Mouse (Mus musculus): ENCODE measurements around the gene Dip2c.
A peak's percentile ranks its signal among the peaks of the same experiment; 100 is the strongest.

Dip2c gene

GRCm38 (mm10) chr13:9329307-9329915, 53.1 kb downstream of the Dip2c start:
- no peak for DNase-seq (ENCODE audit: low read depth, low spot score)

DNA sequence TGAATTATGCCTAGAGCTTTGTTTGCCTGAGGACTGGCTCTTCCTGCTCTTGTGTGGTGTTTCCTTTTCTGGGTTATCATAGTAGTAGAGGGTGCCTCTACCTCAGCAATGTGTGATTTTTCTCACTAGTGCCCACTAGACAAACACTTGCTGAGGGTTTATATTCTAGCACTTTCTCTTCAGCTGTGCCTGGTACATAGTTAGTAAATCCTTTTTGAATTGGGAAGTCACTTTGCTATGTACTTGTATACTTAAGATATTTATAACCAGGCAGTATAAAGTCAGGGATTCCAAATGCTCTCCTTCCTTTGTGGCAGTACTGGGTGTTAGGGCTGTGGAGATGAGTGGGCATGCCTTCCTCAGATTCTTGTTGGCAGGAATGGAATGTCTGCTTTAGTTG, 56.9 kb downstream of the Dip2c start:
- peak; percentile 50 for DNase-seq (ENCODE audit: low read depth, low spot score)

DNA sequence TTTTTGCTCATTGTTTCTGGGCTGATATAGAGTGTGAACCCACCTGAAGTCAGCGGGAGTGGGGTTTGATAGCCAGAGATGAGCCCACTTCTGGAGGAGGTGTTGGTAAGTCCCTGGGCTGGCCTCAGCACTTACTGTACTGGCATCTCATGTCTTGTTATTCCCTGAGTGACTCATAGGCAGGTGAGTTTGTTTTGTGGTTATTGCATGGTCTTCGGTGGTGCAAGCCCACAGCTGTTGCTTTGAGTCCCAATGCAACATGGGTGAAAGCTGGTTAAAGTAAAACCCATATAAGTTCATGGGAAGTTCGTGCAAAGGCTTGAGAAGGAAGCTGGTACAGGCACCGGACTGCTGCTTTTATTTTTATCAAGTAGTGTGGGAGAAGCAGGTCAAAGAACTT, 64.0 kb downstream of the Dip2c start:
- no peak for DNase-seq (ENCODE audit: low read depth, low spot score)

DNA sequence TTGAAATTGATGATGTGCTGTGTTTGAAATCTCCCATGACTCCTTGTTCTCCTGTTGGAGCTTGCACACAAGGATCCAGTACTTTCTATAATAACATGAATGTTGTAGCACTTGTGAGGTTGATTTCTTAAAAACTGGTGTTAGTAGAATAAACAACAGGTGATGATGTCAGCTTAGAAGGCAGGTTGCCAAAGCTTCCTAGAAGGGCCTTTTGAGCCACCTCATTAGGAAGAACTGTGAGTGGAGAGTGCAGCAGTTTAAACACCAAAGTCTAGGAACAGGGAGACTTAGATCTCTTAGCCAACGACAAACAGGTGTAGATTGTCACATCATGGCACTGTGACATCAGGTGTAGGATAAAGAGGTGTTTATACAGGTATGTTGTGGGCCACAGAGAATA, 66.4 kb downstream of the Dip2c start:
- no peak for DNase-seq (ENCODE audit: low read depth, low spot score)

- DNase-seq (ENCODE audit: low read depth, low spot score) = no peak
These were observed 71.1 kb downstream of the Dip2c start for GRCm38 (mm10) chr13:9347448-9347847.

DNA sequence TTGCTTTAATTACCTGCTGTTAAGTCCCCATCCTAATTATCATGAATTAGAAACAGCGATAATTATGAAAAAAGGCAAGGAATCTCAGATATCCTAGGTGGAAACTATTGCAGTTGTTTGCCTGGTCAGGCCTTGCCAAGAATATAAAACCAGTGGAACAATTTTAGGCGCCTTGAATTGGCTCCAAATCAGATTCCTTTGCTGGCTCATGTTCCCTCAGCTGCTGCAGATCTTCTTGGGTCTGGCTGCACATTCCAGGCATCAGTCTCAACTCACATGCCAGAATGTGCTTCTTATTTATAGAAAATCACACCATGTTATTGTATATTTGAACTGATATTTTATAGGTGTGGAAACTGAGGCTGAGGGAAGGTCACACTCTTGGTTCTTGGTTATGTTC, 74.3 kb downstream of the Dip2c start:
- DNase-seq (ENCODE audit: low read depth, low spot score) = peak; percentile 72

DNA sequence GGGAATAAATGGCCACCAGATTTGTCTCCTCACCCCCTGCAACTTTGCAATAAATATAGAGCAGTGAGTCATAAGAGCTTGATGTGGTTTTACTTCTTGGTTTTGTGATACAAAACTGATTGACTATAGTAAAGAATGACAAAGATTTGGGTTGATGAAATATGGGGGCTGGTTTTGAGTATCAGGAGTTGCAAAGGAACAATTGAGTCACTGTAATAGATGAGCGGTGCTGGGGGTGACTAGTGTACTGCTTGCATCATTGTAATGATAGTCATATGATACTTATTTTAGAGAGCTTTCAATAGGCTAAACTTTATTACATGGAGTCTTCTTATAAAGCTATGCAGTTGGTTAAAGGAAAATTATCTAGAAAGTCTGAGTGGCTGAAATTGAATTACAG, 77.6 kb downstream of the Dip2c start:
- no peak for DNase-seq (ENCODE audit: low read depth, low spot score)

DNA sequence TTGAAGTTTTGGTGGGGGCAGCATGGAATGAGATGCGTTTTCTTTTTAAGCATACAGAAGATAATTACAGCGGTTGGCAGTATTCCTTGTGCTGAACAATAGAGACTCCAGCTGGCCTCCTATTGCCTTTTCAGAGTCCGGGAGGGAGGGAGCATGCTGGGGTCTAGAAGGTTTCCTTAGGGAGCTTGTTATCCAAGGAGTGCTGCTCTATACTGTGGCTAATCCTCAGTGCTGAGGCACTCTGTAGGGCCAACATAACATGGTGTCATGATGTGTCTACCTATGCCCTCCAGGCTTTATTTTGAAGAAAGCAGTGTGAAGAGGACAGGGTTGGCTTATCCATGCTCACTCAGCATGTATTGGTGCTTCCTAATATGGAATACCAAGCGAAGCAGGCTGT, 79.0 kb downstream of the Dip2c start:
- no peak for DNase-seq (ENCODE audit: low read depth, low spot score)

GRCm38 (mm10) chr13:9361457-9361856, 85.1 kb downstream of the Dip2c start:
- peak; percentile 62 for DNase-seq (ENCODE audit: low read depth, low spot score)

GRCm38 (mm10) chr13:9371387-9371786, 95.1 kb downstream of the Dip2c start:
- no peak for DNase-seq (ENCODE audit: low read depth, low spot score)

DNA sequence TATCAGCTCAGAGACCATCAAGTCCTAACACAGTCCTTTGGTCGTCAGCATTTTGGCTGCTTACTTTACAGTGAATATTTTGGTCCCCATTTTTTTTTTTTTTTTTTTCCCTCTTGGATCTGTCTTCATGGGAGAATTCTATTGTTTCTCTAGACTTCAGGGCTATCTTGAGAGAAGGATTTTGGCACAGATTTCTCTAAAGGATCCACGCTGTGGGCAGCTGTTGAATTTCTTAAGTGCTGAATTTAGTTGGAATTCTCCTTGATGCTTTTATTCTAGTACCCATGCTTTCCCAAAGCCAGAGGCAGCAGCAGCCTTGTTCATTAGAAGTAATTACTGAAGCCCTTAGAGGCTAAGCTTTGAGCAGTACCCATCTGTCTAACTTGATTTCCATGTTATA, 100.8 kb downstream of the Dip2c start:
- DNase-seq (ENCODE audit: low read depth, low spot score) = no peak

- DNase-seq (ENCODE audit: low read depth, low spot score) = no peak
These were observed 104.5 kb downstream of the Dip2c start for GRCm38 (mm10) chr13:9380740-9381410.

- DNase-seq (ENCODE audit: low read depth, low spot score) = no peak
These were observed 111.7 kb downstream of the Dip2c start for GRCm38 (mm10) chr13:9388017-9388416.

DNA sequence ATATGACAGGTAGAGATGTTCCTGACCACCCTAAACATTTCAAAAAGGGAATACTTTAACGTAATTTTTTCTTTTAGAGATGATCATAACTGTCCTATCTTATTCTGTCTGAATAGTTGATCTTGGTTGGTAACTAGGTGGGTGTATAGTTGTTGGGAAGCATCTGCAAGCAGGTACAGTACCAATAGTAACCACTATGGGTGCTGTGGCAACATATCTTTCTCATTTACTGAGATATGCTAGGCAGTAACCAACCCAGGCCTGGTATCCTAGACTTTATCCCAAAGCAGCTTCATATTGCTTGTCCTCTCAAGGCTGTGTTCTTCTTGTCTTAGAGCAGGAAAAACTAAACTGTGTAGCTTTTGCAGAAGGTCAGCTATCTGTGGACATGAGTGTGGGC, 113.0 kb downstream of the Dip2c start:
- no peak for DNase-seq (ENCODE audit: low read depth, low spot score)

- no peak for DNase-seq (ENCODE audit: low read depth, low spot score)
These were observed 114.0 kb downstream of the Dip2c start for GRCm38 (mm10) chr13:9390204-9390804.

- peak; percentile 46 for DNase-seq (ENCODE audit: low read depth, low spot score)
These were observed 117.1 kb downstream of the Dip2c start for GRCm38 (mm10) chr13:9393470-9393869.

DNA sequence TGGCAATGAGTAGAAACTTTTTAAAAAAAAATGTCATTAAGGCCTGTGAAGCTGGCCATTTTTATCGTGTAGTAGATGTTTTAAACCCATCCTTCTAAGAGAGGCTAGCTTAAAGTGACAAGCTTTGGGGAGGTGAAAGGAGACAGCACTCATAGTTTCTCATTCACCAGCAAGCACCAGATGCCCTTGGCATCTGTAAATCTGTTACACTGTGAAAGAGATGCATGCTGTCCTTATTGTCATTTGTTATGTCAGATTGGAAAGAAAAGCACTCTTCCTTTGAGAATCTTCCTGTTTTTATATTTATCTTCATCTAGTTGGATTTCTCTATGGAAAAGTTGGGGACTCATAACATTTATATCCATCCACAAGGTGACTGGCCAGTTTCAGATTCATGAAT, 119.0 kb downstream of the Dip2c start:
- no peak for DNase-seq (ENCODE audit: low read depth, low spot score)

DNA sequence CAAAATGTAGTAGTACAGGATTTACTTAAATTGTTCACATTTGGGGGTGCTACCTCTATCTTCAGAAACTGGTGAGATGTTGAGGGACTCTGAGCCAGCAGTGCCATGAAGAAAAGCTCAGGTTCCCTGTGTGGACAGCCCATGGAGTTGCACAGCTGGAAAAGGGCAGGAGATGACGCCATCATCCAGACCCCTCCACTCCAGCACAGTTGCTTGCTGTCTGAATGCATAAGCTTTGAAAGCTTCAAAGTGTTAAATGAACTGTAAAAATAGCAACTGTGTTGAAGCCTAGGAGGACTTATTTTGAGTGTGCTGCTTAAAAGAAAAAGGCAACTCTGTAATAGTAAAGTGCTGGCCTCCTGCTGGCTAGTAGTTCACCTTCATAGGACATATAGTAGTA, 122.5 kb downstream of the Dip2c start:
- DNase-seq (ENCODE audit: low read depth, low spot score) = no peak

GRCm38 (mm10) chr13:9405399-9405798, 129.1 kb downstream of the Dip2c start:
- DNase-seq (ENCODE audit: low read depth, low spot score) = no peak

- no peak for DNase-seq (ENCODE audit: low read depth, low spot score)
These were observed 132.7 kb downstream of the Dip2c start for GRCm38 (mm10) chr13:9408983-9409382.

- no peak for DNase-seq (ENCODE audit: low read depth, low spot score)
These were observed 142.1 kb downstream of the Dip2c start for GRCm38 (mm10) chr13:9418441-9418840.

DNA sequence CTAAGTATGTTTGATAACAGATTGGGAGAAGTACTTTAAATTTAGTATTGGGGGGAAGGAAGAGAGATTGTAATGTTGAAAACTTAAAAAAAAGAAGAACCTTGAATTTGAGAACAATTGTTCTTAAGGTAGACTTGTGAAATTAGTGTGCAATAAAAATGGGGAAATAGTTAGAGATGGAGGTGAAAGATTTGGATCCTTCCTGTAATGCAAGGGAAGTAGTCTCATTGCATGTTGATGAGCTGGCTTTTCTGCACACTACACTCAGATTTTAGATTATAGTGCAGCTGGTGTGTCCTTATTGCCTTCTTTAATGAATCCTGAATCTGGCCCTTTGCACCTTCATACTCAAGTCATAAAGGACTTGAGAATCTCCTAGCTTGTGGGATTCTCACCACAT, 142.9 kb downstream of the Dip2c start:
- DNase-seq (ENCODE audit: low read depth, low spot score) = no peak

- DNase-seq (ENCODE audit: low read depth, low spot score) = no peak
These were observed 145.6 kb downstream of the Dip2c start for GRCm38 (mm10) chr13:9421949-9422348.

Measured in telencephalon, adult 2 months (tissue).